Mouse (Mus musculus) embryo, embryonic 9.5 days (tissue): ENCODE results near the gene Aldh3b3.

Source experiments
- DNase-seq: peaks from one replicate; pipeline ENCODE4 v3.0.0-alpha.2; 2017; ENCODE audit errors: extremely low spot score

Aldh3b3 gene

GRCm38 (mm10) chr19:3958470-3958869 lies at the start of gene Aldh3b3:
Gene Aldh3b3, plus strand, starts transcription at chr19:3958645.
- no peak for DNase-seq

- DNase-seq, result no peak
Measured at GRCm38 (mm10) chr19:3910206-3910605, 48.2 kb upstream of the Aldh3b3 start.

- peak; percentile 93 for DNase-seq
Measured at GRCm38 (mm10) chr19:3912337-3913204, 45.9 kb upstream of the Aldh3b3 start, which contains the start of gene Ndufs8. Gene Ndufs8, minus strand, starts transcription at chr19:3912774.

- no peak for DNase-seq
Measured at GRCm38 (mm10) chr19:3913692-3914091, 44.8 kb upstream of the Aldh3b3 start.

- no peak for DNase-seq
Measured at GRCm38 (mm10) chr19:3914535-3914934, 43.9 kb upstream of the Aldh3b3 start.

GRCm38 (mm10) chr19:3916727-3917126 lies 41.7 kb upstream of the Aldh3b3 start:
- DNase-seq, result no peak

- DNase-seq, result no peak
Measured at GRCm38 (mm10) chr19:3919928-3920327, 38.5 kb upstream of the Aldh3b3 start.

GRCm38 (mm10) chr19:3922661-3923371 lies 35.6 kb upstream of the Aldh3b3 start:
- DNase-seq, result no peak

GRCm38 (mm10) chr19:3923586-3923985 lies 34.9 kb upstream of the Aldh3b3 start:
- no peak for DNase-seq

GRCm38 (mm10) chr19:3924190-3924589 lies 34.3 kb upstream of the Aldh3b3 start:
- DNase-seq, result no peak

- no peak for DNase-seq
Measured at GRCm38 (mm10) chr19:3924868-3925267, 33.6 kb upstream of the Aldh3b3 start.

GRCm38 (mm10) chr19:3925859-3926258 lies 32.6 kb upstream of the Aldh3b3 start:
- no peak for DNase-seq

GRCm38 (mm10) chr19:3926279-3926678 lies 32.2 kb upstream of the Aldh3b3 start:
- DNase-seq, result no peak

- DNase-seq, result no peak
Measured at GRCm38 (mm10) chr19:3926685-3927084, 31.8 kb upstream of the Aldh3b3 start.

GRCm38 (mm10) chr19:3927989-3928388 lies 30.5 kb upstream of the Aldh3b3 start:
- DNase-seq, result no peak

- DNase-seq, result no peak
Measured at GRCm38 (mm10) chr19:3928779-3929178, 29.7 kb upstream of the Aldh3b3 start.

- DNase-seq, result no peak
Measured at GRCm38 (mm10) chr19:3929211-3929941, 29.1 kb upstream of the Aldh3b3 start, which contains the start of gene Aldh3b1. Gene Aldh3b1, minus strand, starts transcription at chr19:3929808.

- DNase-seq, result no peak
Measured at GRCm38 (mm10) chr19:3930262-3931057, 28.0 kb upstream of the Aldh3b3 start.

- DNase-seq, result no peak
Measured at GRCm38 (mm10) chr19:3931716-3932115, 26.7 kb upstream of the Aldh3b3 start.

GRCm38 (mm10) chr19:3935032-3935895 lies 23.2 kb upstream of the Aldh3b3 start, which contains the start of gene Unc93b1:
Gene Unc93b1, plus strand, starts transcription at chr19:3935186.
- peak; percentile 54 for DNase-seq
